Mouse (Mus musculus): ENCODE data around the gene Dnttip2. TPM values are rescaled to one million over a fixed set of nuclear protein-coding genes. Genes with fewer than 3 reads are reported as not detected.
"Not testable (repeated sequence)": the region's sequence is repeated elsewhere in the genome, so short reads cannot be mapped to it uniquely, and the experiment has no call there.

The Dnttip2 gene
- polyA plus RNA-seq, 2 experiments = 24.0 to 37.0 TPM

GRCm38 (mm10) chr3:122246986-122247767 lies 27.0 kb upstream of the Dnttip2 start:
- H3K4me1 ChIP-seq (replicated peaks; ENCODE audit: control insufficient read depth in 2 of 2, insufficient read depth in 2 of 2, low read length in 1 of 2) = peaks cover 31 to 51% of the 10 kb centered on the region in 2 experiments
- 10% methylated on average over 12 of the region's 12 CpGs for WGBS (ENCODE audit: insufficient replicate concordance)
- peak; percentile 66 for ATAC-seq (ENCODE audit: insufficient read depth)
- H3K27me3 ChIP-seq (ENCODE audit: control insufficient read depth, insufficient read depth, low read length) = no peaks in the 10 kb centered on the region
- H3K27ac ChIP-seq = peak overlapping the region; percentile 100
- no peaks in the 10 kb centered on the region for H3K9me3 ChIP-seq (ENCODE audit: control insufficient read depth, low read length)
- TF ChIP-seq EP300 (IDR thresholded peaks at IDR 0.05; ENCODE audit: low read depth) (peak; percentile 73), CTCF (IDR thresholded peaks at IDR 0.05; ENCODE audit: low read depth) (no peak)
- peaks cover 30% of the 10 kb centered on the region for H3K36me3 ChIP-seq (replicated peaks; ENCODE audit: control insufficient read depth, insufficient read depth, low read depth)
- peak overlapping the region; percentile 100 for H3K9ac ChIP-seq (replicated peaks)
- peak overlapping the region; percentile 69 to 99 for H3K4me3 ChIP-seq (ENCODE audit: insufficient read depth in 1 of 2, low read depth in 2 of 2, low read length in 2 of 2)
- DNase-seq (ENCODE audit: low read depth in 3 of 3, low spot score in 3 of 3) = peak; percentile 73 to 79 (median 76)
- H3K4me2 ChIP-seq (ENCODE audit: low read depth) = peak overlapping the region; percentile 80

GRCm38 (mm10) chr3:122247768-122248100 lies 26.5 kb upstream of the Dnttip2 start:
- TF ChIP-seq CTCF (IDR thresholded peaks at IDR 0.05; ENCODE audit: low read depth) = peak; percentile 22
- TF ChIP-seq EP300 (IDR thresholded peaks at IDR 0.05; ENCODE audit: low read depth) = no peak
- peak; percentile 60 to 74 (median 71) for DNase-seq (ENCODE audit: low read depth in 3 of 3, low spot score in 3 of 3)
- Histone ChIP-seq H3K4me1 (replicated peaks; ENCODE audit: control insufficient read depth in 2 of 2, insufficient read depth in 2 of 2, low read length in 1 of 2) (peaks cover 28 to 50% of the 10 kb centered on the region in 2 experiments), H3K36me3 (replicated peaks; ENCODE audit: control insufficient read depth, insufficient read depth, low read depth) (peaks cover 30% of the 10 kb centered on the region), H3K9me3 (ENCODE audit: control insufficient read depth, low read length) (no peaks in the 10 kb centered on the region), H3K4me3 (ENCODE audit: insufficient read depth in 1 of 2, low read depth in 2 of 2, low read length in 2 of 2) (peak overlapping the region; percentile 69 to 99), H3K4me2 (ENCODE audit: low read depth) (peak overlapping the region; percentile 80), H3K27me3 (ENCODE audit: control insufficient read depth, insufficient read depth, low read length) (no peaks in the 10 kb centered on the region), H3K9ac (replicated peaks) (peak overlapping the region; percentile 100), H3K27ac (peak overlapping the region; percentile 100)
- ATAC-seq (ENCODE audit: insufficient read depth) = peak; percentile 63
- 66% methylated on average over 2 of the region's 2 CpGs for WGBS (ENCODE audit: insufficient replicate concordance)

GRCm38 (mm10) chr3:122252466-122253253 lies 21.5 kb upstream of the Dnttip2 start:
- DNase-seq (ENCODE audit: low read depth in 3 of 3, low spot score in 3 of 3) = no peak
- no peaks in the 10 kb centered on the region for H3K27me3 ChIP-seq (ENCODE audit: control insufficient read depth, insufficient read depth, low read length)
- peaks cover 11 to 31% of the 10 kb centered on the region in 2 experiments for H3K4me1 ChIP-seq (replicated peaks; ENCODE audit: control insufficient read depth in 2 of 2, insufficient read depth in 2 of 2, low read length in 1 of 2)
- TF ChIP-seq CTCF (IDR thresholded peaks at IDR 0.05; ENCODE audit: low read depth) (no peak), EP300 (IDR thresholded peaks at IDR 0.05; ENCODE audit: low read depth) (no peak)
- no peaks in the 10 kb centered on the region for H3K9me3 ChIP-seq (ENCODE audit: control insufficient read depth, low read length)
- no peak overlapping the region for H3K4me3 ChIP-seq (ENCODE audit: insufficient read depth in 1 of 2, low read depth in 2 of 2, low read length in 2 of 2)
- H3K9ac ChIP-seq (replicated peaks) = no peak overlapping the region
- whole genome bisulfite sequencing (ENCODE audit: insufficient replicate concordance) = 60% methylated on average over 3 of the region's 3 CpGs
- peaks cover 60% of the 10 kb centered on the region for H3K36me3 ChIP-seq (replicated peaks; ENCODE audit: control insufficient read depth, insufficient read depth, low read depth)
- H3K27ac ChIP-seq = no peak overlapping the region
- H3K4me2 ChIP-seq (ENCODE audit: low read depth) = no peak overlapping the region
- no peak for ATAC-seq (ENCODE audit: insufficient read depth)

DNA sequence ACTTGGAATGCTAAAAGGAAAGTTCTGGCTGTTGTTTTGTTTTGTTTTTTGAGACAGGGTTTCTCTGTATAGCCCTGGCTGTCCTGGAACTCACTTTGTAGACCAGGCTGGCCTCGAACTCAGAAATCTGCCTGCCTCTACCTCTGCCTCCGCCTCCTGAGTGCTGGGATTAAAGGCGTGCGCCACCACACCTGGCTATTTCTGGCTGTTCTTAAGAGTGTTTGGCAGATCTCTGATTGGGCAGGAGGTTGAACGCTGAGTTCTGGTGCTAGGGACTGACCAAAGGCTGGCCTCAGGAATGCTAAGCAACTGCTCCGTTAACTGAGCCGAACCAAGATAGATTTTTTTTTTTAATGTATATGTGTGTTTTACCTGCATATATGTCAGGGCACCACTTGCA lies 20.1 kb upstream of the Dnttip2 start:
- not testable (repeated sequence) for H3K9me3 ChIP-seq (ENCODE audit: control insufficient read depth, low read length); H3K4me3 ChIP-seq (ENCODE audit: insufficient read depth in 1 of 2, low read depth in 2 of 2, low read length in 2 of 2); H3K27ac ChIP-seq; H3K4me2 ChIP-seq (ENCODE audit: low read depth); ATAC-seq (ENCODE audit: insufficient read depth); H3K9ac ChIP-seq (replicated peaks); DNase-seq (ENCODE audit: low read depth in 3 of 3, low spot score in 3 of 3); H3K27me3 ChIP-seq (ENCODE audit: control insufficient read depth, insufficient read depth, low read length)
- whole genome bisulfite sequencing (ENCODE audit: insufficient replicate concordance) = 90% methylated on average over 7 of the region's 7 CpGs
- peaks cover 71% of the 10 kb centered on the region for H3K36me3 ChIP-seq (replicated peaks; ENCODE audit: control insufficient read depth, insufficient read depth, low read depth)
- H3K4me1 ChIP-seq (replicated peaks; ENCODE audit: control insufficient read depth in 2 of 2, insufficient read depth in 2 of 2, low read length in 1 of 2) = peaks cover 6 to 24% of the 10 kb centered on the region in 2 experiments

- Histone ChIP-seq H3K9ac (replicated peaks) (no peak overlapping the region), H3K4me2 (ENCODE audit: low read depth) (no peak overlapping the region), H3K4me1 (replicated peaks; ENCODE audit: control insufficient read depth in 2 of 2, insufficient read depth in 2 of 2, low read length in 1 of 2) (peaks cover 3 to 10% of the 10 kb centered on the region in 2 experiments), H3K27ac (no peak overlapping the region), H3K4me3 (ENCODE audit: insufficient read depth in 1 of 2, low read depth in 2 of 2, low read length in 2 of 2) (no peak overlapping the region), H3K27me3 (ENCODE audit: control insufficient read depth, insufficient read depth, low read length) (no peaks in the 10 kb centered on the region), H3K36me3 (replicated peaks; ENCODE audit: control insufficient read depth, insufficient read depth, low read depth) (peaks cover 34% of the 10 kb centered on the region), H3K9me3 (ENCODE audit: control insufficient read depth, low read length) (no peaks in the 10 kb centered on the region)
- WGBS (ENCODE audit: insufficient replicate concordance) = 72% methylated on average over 5 of the region's 5 CpGs
- TF ChIP-seq EP300 (IDR thresholded peaks at IDR 0.05; ENCODE audit: low read depth) (no peak), CTCF (IDR thresholded peaks at IDR 0.05; ENCODE audit: low read depth) (peak; percentile 57)
- ATAC-seq (ENCODE audit: insufficient read depth) (no peak), DNase-seq (ENCODE audit: low read depth in 3 of 3, low spot score in 3 of 3) (no peak)
Measured at GRCm38 (mm10) chr3:122269986-122270385, 4.2 kb upstream of the Dnttip2 start.

GRCm38 (mm10) chr3:122272565-122272964 lies 1.6 kb upstream of the Dnttip2 start:
- DNase-seq (ENCODE audit: low read depth in 3 of 3, low spot score in 3 of 3); H3K4me2 ChIP-seq (ENCODE audit: low read depth): not testable (repeated sequence)
- peaks cover 12 to 23% of the 10 kb centered on the region in 2 experiments for H3K4me1 ChIP-seq (replicated peaks; ENCODE audit: control insufficient read depth in 2 of 2, insufficient read depth in 2 of 2, low read length in 1 of 2)

More at GRCm38 (mm10) chr3:122272565-122272964, 1.6 kb upstream of the Dnttip2 start:
- peaks cover 38% of the 10 kb centered on the region for H3K36me3 ChIP-seq (replicated peaks; ENCODE audit: control insufficient read depth, insufficient read depth, low read depth)
- not testable (repeated sequence) for H3K9ac ChIP-seq (replicated peaks); H3K27me3 ChIP-seq (ENCODE audit: control insufficient read depth, insufficient read depth, low read length); H3K27ac ChIP-seq; ATAC-seq (ENCODE audit: insufficient read depth); H3K4me3 ChIP-seq (ENCODE audit: insufficient read depth in 1 of 2, low read depth in 2 of 2, low read length in 2 of 2); H3K9me3 ChIP-seq (ENCODE audit: control insufficient read depth, low read length)
- WGBS (ENCODE audit: insufficient replicate concordance) = 67% methylated on average over 1 of the region's 1 CpGs
